Mouse (Mus musculus): ENCODE measurements around the gene Selenbp2.
"Not testable (repeated sequence)": the region's sequence is repeated elsewhere in the genome, so short reads cannot be mapped to it uniquely, and the experiment has no call there.

Selenbp2 gene

GRCm38 (mm10) chr3:94693329-94693825 lies at the start of gene Selenbp2:
Gene Selenbp2 (plus strand): TSS chr3:94693556.
- DNase-seq (ENCODE audit: low read depth, low spot score), result no peak

GRCm38 (mm10) chr3:94648755-94649590 lies 44.4 kb upstream of the Selenbp2 start:
- no peak for DNase-seq (ENCODE audit: low read depth, low spot score)

GRCm38 (mm10) chr3:94650409-94650808 lies 42.9 kb upstream of the Selenbp2 start:
- DNase-seq (ENCODE audit: low read depth, low spot score), result no peak

GRCm38 (mm10) chr3:94653967-94654366 lies 39.4 kb upstream of the Selenbp2 start:
- not testable (repeated sequence) for DNase-seq (ENCODE audit: low read depth, low spot score)

- DNase-seq (ENCODE audit: low read depth, low spot score), result not testable (repeated sequence)
These were observed 35.3 kb upstream of the Selenbp2 start for GRCm38 (mm10) chr3:94657852-94658739.

GRCm38 (mm10) chr3:94658740-94659095 lies 34.6 kb upstream of the Selenbp2 start, which contains the start of gene Tuft1:
Gene Tuft1 (minus strand): TSS chr3:94658872.
- DNase-seq (ENCODE audit: low read depth, low spot score), result not testable (repeated sequence)

GRCm38 (mm10) chr3:94659142-94659748 lies 34.1 kb upstream of the Selenbp2 start:
- peak; percentile 80 for DNase-seq (ENCODE audit: low read depth, low spot score)

- not testable (repeated sequence) for DNase-seq (ENCODE audit: low read depth, low spot score)
These were observed 32.5 kb upstream of the Selenbp2 start for GRCm38 (mm10) chr3:94660841-94661240.

- not testable (repeated sequence) for DNase-seq (ENCODE audit: low read depth, low spot score)
These were observed 28.1 kb upstream of the Selenbp2 start for GRCm38 (mm10) chr3:94665060-94665802.

- DNase-seq (ENCODE audit: low read depth, low spot score), result not testable (repeated sequence)
These were observed 27.5 kb upstream of the Selenbp2 start for GRCm38 (mm10) chr3:94665896-94666295.

- not testable (repeated sequence) for DNase-seq (ENCODE audit: low read depth, low spot score)
These were observed 18.3 kb upstream of the Selenbp2 start for GRCm38 (mm10) chr3:94675101-94675500.

GRCm38 (mm10) chr3:94679351-94679841 lies 14.0 kb upstream of the Selenbp2 start:
- no peak for DNase-seq (ENCODE audit: low read depth, low spot score)

- DNase-seq (ENCODE audit: low read depth, low spot score), result not testable (repeated sequence)
These were observed 13.3 kb upstream of the Selenbp2 start for GRCm38 (mm10) chr3:94680032-94680431.

GRCm38 (mm10) chr3:94680783-94681182 lies 12.6 kb upstream of the Selenbp2 start:
- DNase-seq (ENCODE audit: low read depth, low spot score), result no peak

- no peak for DNase-seq (ENCODE audit: low read depth, low spot score)
These were observed 9.7 kb upstream of the Selenbp2 start for GRCm38 (mm10) chr3:94683646-94684045.

GRCm38 (mm10) chr3:94685989-94686772 lies 7.2 kb upstream of the Selenbp2 start:
- DNase-seq (ENCODE audit: low read depth, low spot score), result not testable (repeated sequence)

- DNase-seq (ENCODE audit: low read depth, low spot score), result not testable (repeated sequence)
These were observed 4.7 kb upstream of the Selenbp2 start for GRCm38 (mm10) chr3:94688698-94689097.

- not testable (repeated sequence) for DNase-seq (ENCODE audit: low read depth, low spot score)
These were observed 4.2 kb upstream of the Selenbp2 start for GRCm38 (mm10) chr3:94689195-94689594.

- DNase-seq (ENCODE audit: low read depth, low spot score), result not testable (repeated sequence)
These were observed 3.2 kb upstream of the Selenbp2 start for GRCm38 (mm10) chr3:94690162-94690561.
